Mouse (Mus musculus): Measurements from ENCODE around the gene Kcng4. TPM values are rescaled to one million over a fixed set of nuclear protein-coding genes. Genes with fewer than 3 reads are reported as not detected.

The Kcng4 gene
- total RNA-seq, 4 experiments from 2014 or later: 1.7 to 3.8 (median 2.8) TPM

- DNase-seq (ENCODE audit: low spot score in 2 of 2): no peak
Observed at GRCm38 (mm10) chr8:119641058-119641457, 5.6 kb upstream of the Kcng4 start.

DNA sequence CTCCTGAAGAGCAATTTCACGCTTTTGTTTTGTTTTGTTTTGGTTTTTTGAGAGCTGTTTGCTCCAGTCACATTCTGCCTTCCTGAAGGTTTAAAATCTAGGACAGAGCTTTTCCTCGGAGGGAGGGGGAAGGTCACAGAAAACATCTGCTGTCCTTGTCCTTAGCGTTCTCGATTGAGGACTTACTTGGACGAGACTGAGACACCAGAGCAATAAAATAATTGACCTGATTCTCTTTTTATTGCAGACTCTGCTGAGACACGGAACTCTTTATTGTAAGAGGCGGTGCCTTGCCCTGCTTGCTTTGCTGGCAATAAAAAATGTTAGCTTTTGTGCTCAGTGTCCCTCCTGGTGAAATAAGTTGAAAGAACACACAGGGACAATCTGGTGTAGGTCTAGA, 4.3 kb upstream of the Kcng4 start:
- DNase-seq (ENCODE audit: low spot score in 2 of 2): no peak

GRCm38 (mm10) chr8:119638261-119638660, 2.8 kb upstream of the Kcng4 start:
- DNase-seq (ENCODE audit: low spot score in 2 of 2): no peak

DNA sequence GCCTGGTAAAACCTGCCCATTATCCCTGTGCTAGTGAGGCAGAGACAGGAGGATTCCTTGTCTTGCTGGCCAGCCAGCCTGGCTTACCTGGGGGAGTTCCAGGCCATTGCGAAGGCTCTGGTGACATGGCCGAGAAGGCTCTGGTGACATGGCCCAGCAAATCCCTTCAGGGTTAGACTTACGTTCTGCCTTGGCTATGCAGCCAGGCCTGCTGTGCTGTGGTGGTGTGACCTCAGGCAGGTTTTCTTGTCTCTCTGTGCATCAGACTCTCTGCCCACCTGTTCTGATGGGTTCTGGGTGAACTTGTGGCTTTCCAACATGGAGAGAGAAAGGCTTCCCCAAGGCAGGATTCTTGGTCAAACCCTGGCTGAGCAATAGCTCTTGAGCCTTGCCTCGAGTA, 1.9 kb upstream of the Kcng4 start:
- no peak for DNase-seq (ENCODE audit: low spot score in 2 of 2)

- no peak for DNase-seq (ENCODE audit: low spot score in 2 of 2)
Observed at GRCm38 (mm10) chr8:119636766-119637165, 1.3 kb upstream of the Kcng4 start.

- no peak for DNase-seq (ENCODE audit: low spot score in 2 of 2)
Observed at GRCm38 (mm10) chr8:119635958-119636357, 478 bp upstream of the Kcng4 start.

DNA sequence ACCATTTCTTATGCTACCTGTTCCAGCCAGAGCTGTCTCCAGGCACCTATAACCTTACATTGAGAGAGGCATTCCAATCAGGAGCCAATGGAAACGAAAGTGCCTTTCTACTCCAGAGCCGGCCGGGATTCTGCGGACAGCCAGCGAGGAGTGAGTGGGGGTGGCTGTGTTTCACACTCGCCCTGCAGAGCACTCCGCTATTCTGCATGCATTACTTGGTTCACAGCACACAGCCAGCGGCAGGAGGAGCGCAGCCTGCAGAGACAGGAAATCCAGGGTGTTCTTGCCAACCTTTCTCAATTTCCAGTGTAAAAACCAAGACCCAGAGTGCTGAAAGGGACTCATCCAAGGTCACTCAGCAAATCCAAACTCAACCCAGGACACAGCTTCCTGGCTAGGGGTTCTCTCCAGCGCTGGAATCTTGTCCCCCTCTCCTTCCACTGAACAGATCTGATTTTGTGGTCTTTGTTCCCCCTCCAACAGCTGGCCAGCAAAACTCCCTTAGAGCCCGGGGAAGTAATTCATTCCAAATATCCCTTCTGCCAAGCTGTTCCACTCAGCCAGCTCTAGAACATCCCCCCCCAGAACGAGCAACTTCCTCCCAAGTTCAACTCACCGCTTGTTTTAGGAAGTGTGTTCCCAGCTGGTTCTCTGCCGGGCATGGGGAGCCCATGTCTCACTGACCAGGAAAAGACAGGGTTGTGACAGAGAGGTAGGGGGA, 704 bp downstream of the Kcng4 start:
- no peak for DNase-seq (ENCODE audit: low spot score in 2 of 2)

DNA sequence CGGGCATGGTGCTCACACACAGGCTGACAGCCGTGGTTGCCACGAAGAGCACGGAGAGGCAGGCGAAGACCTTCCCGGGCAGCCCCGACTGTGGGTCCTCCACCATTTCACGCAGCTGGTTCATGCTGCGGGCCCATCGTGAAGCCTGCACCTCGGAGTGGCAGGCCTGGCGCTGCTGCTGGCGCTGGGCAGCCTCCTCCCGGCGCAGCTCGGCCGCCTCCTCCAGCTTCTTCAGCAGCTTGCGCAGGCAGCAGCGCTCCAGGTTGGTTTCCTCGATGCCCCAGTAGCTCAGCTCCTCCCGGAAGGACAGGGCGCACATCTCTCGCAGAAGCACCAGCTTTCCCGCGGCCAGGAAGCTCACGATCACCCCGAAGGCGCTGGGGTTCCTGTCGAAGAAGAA, 2.6 kb downstream of the Kcng4 start:
- DNase-seq (ENCODE audit: low spot score in 2 of 2): no peak

GRCm38 (mm10) chr8:119632246-119632645, 3.2 kb downstream of the Kcng4 start:
- no peak for DNase-seq (ENCODE audit: low spot score in 2 of 2)

DNA sequence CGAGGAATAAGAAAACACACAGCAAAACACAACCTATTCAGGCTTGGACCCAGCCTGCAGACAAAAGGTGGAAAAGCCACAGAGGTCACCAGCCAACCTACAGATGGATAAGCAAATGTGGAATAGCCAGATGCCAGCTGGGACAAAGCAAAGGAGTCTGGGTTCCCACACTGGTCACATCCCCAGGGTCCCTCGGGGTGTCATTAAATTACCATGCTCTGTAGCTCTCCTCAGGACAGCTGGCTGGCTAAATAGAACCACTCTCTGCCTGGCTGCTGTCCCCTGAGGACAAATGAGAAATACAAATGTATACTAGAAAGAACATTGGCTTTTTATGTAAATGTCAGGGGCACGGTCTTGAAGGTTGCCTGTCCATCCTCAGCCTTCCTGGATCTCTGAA, 4.6 kb downstream of the Kcng4 start:
- no peak for DNase-seq (ENCODE audit: low spot score in 2 of 2)

DNA sequence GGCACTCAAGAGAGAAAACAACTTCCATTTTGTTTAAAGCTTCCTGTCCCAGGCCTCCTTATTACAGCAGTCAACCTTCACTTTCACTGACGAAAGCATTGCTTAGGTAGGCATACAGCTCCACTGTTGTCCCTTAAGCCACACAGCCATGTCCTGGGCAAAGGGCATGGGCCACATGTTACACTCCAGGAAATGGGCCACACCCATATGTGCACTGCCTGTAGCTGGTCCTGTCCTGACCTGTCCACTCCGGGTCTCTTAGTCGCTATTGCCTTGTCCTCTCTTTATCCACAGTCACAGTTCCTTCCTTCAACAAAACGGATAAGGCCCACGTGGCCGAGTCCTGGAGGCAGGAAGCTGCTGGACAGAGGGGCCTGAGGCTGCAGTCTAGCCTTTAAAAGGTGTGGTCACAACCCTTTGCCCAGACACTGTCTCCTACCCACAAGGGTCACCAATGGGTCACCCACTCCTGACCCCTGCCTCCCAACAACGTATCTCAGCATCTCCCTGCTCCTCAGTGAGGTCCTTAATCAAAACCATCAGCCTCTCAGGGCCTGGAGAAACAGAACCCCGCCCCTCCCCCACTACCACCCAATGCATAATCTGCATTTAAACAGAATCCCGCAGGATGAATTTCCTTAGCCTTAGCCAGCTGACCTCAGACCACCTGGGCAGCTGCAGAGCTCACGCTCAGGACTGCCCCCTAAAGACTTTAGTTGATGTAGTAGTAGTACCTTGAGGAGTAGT, 7.7 kb downstream of the Kcng4 start:
- DNase-seq (ENCODE audit: low spot score in 2 of 2): no peak

DNA sequence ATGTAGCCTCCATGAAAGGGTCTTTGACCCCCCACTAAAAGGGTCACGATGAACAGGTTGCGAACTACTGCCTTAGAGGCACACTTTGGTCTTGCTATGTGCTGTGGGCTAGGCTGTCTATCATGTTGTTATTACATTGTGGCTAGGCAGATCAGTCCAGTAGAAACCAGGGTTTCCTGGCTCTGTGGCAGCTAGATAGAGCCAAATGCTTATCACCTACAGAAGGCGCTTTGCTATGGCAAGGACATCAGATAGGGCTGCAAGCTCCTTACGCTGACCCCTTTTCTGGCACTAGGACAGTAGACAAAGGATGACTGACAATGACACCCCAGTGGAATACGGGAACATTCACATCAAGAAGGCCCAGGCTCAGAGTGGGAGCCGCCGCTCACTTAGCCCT, 8.3 kb downstream of the Kcng4 start:
- no peak for DNase-seq (ENCODE audit: low spot score in 2 of 2)

- DNase-seq (ENCODE audit: low spot score in 2 of 2): no peak
Observed at GRCm38 (mm10) chr8:119625788-119626187, 9.7 kb downstream of the Kcng4 start.

DNA sequence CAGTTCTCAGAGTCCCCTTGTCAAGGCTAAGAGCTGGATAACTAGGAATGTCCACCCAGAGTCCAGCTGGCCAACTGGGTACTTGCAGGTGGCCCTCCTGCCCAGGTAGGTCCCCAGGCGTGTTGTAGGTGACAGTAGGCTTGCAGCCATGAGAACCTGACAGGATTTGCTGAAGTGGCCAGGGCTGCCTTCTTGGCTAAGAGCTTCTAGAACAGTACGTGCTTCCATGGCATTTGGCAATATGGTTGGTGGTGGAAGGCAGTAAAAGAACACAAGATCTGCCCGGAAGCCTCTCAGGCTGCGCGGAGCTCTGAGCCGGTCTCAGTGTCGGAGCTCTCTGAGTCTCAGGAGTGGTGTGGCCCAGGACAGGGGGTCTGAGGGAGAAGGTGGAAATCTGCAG, 10.6 kb downstream of the Kcng4 start:
- DNase-seq (ENCODE audit: low spot score in 2 of 2): no peak

- DNase-seq (ENCODE audit: low spot score in 2 of 2): no peak
Observed at GRCm38 (mm10) chr8:119623744-119624143, 11.7 kb downstream of the Kcng4 start.

DNA sequence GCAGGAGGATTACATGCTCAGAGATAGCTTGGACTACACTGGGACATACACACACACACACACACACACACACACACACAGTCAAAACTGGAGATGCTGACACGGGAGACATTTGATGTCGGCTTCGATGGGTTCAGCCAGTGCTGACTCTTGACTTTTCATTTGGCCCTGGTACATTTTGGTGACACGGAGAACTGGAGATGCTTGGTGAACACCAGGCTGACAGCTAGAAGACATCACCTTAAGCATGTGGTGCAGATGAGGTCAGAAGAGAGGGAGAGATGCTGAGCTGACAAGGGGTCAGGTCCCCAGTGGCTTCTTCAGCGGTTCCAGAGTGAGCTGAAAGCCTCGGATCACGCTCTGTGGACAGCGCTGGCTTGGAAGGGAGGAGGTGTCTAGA, 12.4 kb downstream of the Kcng4 start:
- DNase-seq (ENCODE audit: low spot score in 2 of 2): no peak

GRCm38 (mm10) chr8:119622555-119622954, 12.9 kb downstream of the Kcng4 start:
- no peak for DNase-seq (ENCODE audit: low spot score in 2 of 2)

DNA sequence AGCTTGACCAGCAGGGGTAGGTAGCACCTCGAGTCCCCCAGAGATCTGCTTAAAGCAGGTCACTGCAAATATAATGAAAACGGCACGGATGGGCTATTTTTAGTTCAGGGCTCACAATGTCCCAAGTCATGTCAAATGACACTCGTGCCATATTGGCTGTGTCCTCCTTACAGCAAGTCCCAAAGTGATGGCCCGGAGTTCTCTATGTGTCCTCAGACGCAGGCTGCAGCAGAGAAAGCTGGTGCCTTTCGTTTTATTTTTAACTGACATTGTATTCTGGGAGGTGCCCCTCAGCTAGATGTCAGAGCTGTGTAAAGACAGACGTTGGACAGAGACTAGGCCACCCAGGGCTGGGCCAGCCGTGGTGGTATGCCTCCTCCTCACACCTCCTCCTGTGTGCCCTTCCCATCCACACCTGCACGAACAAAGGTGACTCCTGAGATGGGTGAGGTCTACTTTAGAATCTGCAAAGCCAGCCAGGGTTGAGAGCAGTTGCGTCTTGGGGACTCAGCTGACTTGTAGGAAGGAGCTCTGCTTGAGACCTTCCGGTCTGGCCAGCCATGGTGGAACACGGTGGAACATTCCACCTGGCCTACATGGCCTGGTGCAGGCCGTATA, 14.5 kb downstream of the Kcng4 start:
- no peak for DNase-seq (ENCODE audit: low spot score in 2 of 2)

DNA sequence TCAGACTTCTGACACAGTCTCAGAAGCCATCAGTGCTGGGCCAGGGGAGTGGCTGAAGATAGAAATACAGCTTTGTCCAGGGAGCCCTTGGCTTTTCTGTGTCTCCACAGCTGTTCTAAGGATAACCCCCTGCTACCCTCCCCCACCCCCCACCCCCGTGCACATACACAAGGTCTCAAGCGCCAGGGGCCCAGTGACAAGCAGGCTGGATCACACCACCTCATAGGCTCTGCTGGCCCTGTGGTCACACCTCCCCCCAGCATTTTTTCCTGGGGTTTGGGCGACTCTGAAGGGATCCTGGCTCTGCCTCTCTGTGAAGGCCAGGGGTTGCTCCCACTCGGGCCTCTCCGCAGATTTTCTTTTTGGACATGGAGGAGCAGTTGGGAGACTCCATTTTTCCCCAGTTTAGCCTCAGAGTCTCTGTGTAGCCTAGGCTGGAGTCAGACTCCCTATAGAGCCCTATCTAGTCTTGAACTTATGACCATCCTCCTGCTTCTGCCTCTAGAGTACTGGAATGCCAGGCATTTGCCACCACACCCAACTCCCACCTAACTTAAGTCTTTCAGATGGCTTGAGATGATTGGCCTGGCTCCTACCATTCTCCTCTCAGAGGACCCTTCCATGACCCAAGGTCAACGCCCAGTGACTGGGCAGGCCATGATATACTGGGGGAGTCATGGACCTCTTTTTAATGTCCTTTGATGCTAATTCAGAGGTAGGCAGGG, 15.2 kb downstream of the Kcng4 start:
- DNase-seq (ENCODE audit: low spot score in 2 of 2): no peak

- DNase-seq (ENCODE audit: low spot score in 2 of 2): no peak
Observed at GRCm38 (mm10) chr8:119618887-119619286, 16.6 kb downstream of the Kcng4 start.

DNA sequence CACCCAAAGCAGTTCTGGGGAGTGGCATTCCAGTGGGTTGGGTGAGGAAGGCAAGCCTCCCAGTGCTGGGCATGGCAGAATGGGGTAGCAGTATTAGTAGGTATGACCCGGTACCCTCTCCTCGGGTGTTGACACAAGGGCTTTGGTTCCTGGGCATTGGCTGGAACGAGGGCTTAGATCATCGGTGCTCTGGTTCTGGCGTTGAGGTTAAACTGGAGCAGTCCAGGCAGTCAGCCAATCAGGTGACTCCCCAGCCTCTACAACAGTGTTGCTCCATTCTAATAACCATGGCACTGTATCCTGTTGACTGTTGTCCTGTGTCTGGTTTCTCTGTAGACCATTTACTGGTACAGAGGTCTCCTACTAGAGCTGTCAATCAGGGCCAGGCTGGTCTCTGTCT, 17.9 kb downstream of the Kcng4 start:
- DNase-seq (ENCODE audit: low spot score in 2 of 2): no peak

DNA sequence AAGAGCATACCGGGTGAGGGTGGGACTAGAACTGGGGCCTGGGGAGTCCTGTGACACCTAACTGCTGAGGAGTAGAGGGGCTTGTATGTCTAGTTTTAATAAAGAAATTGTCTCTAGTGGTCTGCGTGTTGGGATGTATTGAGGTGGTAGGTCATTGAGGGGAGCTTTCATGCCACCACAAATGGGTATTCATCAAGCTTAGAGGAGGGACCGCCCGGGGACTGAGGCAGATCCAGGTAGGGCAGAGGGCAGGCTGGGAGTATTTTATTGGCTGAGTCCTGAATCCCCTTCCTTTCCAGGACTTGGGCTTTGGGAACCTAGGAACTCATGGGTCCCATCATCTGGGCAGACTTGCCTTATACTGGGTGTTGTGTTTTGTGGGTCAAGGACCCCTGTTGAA, 18.7 kb downstream of the Kcng4 start:
- DNase-seq (ENCODE audit: low spot score in 2 of 2): no peak

Data from layer of hippocampus, adult 8-10 months (tissue).